Mouse (Mus musculus) thymus, adult 2 months (tissue): ENCODE results near the gene Misp.

Source experiments
- CTCF ChIP-seq: fragments of 200-500 bp; IDR thresholded peaks from 2 replicates; pipeline ENCODE4 v1.5.1; 2012; ENCODE audit warnings: mild to moderate bottlenecking, control low read depth, low read length, moderate library complexity, borderline replicate concordance; ENCODE audit not compliant: control insufficient read depth, poor library complexity, insufficient read depth; ENCODE audit errors: extremely low read depth
- POLR2A ChIP-seq: fragments of 200-500 bp; IDR thresholded peaks from 2 replicates; pipeline ENCODE4 v1.6.1; 2012; ENCODE audit warnings: mild to moderate bottlenecking, low read length, control low read depth, moderate library complexity; ENCODE audit not compliant: control insufficient read depth, poor library complexity, insufficient read depth; ENCODE audit errors: extremely low read depth

- TF ChIP-seq CTCF, result no peak
- TF ChIP-seq POLR2A, result no peak
Observed at GRCm38 (mm10) chr10:79795905-79796304, 24.9 kb upstream of the Misp start.
